Mouse (Mus musculus): ENCODE results near the gene Zp1. TPM values are rescaled to one million over a fixed set of nuclear protein-coding genes. Genes with fewer than 3 reads are reported as not detected.
A peak's percentile ranks its signal among the peaks of the same experiment; 100 is the strongest.

Zp1 gene
- polyA plus RNA-seq, 1 experiment from 2014 or later = not detected

DNA sequence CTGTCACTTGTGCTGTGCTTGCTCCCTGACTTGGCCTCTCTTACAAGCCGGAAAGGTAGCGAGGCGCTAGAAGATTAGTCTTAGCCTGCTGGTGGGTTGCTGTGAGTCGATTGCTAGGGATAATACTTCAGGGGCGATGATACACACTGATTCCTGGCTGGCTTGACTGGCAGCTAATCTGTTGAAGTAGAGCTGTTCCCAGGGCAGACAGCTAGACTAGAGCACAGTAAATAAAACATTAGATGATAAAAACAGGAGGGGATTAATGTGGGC, 14.8 kb downstream of the Zp1 start:
- no peak overlapping the region for H3K9ac ChIP-seq (replicated peaks)
- H3K4me1 ChIP-seq (ENCODE audit: insufficient read depth) = no peaks in the 10 kb centered on the region; the same call in 1 of the 2 replicates
- WGBS (ENCODE audit: insufficient replicate concordance) = 86% methylated on average over 5 of the region's 5 CpGs
- H3K27me3 ChIP-seq (ENCODE audit: insufficient read depth, low read length) = no peaks in the 10 kb centered on the region
- H3K9me3 ChIP-seq (ENCODE audit: low read length) = no peaks in the 10 kb centered on the region
- DNase-seq (no peak), ATAC-seq (no peak)
- no peak overlapping the region for H3K4me3 ChIP-seq (ENCODE audit: low read depth, low read length)
- TF ChIP-seq EP300 (IDR thresholded peaks at IDR 0.05; ENCODE audit: low read depth) (no peak), CTCF (IDR thresholded peaks at IDR 0.05; ENCODE audit: low read depth) (no peak)
- peaks cover 50% of the 10 kb centered on the region for H3K36me3 ChIP-seq (replicated peaks; ENCODE audit: insufficient read depth, low read length)
- no peak overlapping the region for H3K4me2 ChIP-seq (ENCODE audit: low read depth, low read length)
- peak overlapping the region; percentile 26; the same call in 1 of the 2 replicates for H3K27ac ChIP-seq (ENCODE audit: low read depth)

DNA sequence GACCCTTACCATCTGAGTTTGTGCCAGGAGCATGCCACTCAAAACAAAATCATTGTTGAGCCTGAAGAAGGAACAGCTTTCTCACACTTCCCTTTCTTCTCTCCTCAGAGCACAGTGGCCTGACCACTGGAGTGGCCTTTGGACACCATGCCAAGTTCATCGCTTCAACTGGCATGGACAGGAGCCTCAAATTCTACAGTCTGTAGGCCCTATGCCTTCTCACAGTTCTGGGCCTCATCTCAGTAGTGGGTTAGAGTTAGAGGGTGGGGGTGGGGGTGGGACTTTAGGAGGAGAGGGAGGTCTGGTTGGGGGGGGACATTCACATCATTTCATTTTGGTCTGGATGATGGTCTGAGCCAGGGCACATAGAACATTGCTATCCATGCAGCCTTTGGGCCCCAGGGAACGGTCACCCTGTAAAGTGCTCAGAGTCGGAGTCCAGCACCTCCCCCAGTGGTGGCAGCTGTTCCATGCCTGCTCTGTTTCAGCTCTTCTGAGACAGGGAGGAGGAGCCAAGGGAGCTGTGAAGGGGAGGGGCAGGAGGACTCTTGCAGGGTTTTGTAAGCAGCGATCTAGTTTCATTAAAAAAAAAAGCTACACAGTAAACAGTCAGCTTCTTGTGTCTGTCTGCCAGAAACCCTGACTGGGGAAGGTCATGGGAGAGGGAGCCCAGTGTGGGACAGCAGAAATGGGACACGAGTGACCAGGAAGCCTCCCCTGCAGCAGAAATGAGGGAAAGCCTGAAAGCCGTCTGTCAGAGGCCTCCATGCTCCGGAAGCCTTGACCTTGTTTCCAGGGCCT, 15.3 kb downstream of the Zp1 start:
- H3K4me3 ChIP-seq (ENCODE audit: low read depth, low read length) = no peak overlapping the region
- H3K4me1 ChIP-seq (ENCODE audit: insufficient read depth) = no peaks in the 10 kb centered on the region; the same call in 1 of the 2 replicates
- no peaks in the 10 kb centered on the region for H3K9me3 ChIP-seq (ENCODE audit: low read length)
- peak; percentile 12; the same call in 1 of the 2 replicates for TF ChIP-seq CTCF (IDR thresholded peaks at IDR 0.05; ENCODE audit: low read depth)
- no peak for TF ChIP-seq EP300 (IDR thresholded peaks at IDR 0.05; ENCODE audit: low read depth)
- no peak overlapping the region for H3K4me2 ChIP-seq (ENCODE audit: low read depth, low read length)
- no peak overlapping the region for H3K9ac ChIP-seq (replicated peaks)
- no peaks in the 10 kb centered on the region for H3K27me3 ChIP-seq (ENCODE audit: insufficient read depth, low read length)
- peak overlapping the region; percentile 30; the same call in 1 of the 2 replicates for H3K27ac ChIP-seq (ENCODE audit: low read depth)
- DNase-seq (no peak), ATAC-seq (peak; percentile 36; the same call in 1 of the 2 replicates)
- WGBS (ENCODE audit: insufficient replicate concordance) = 68% methylated on average over 7 of the region's 7 CpGs
- H3K36me3 ChIP-seq (replicated peaks; ENCODE audit: insufficient read depth, low read length) = peaks cover 55% of the 10 kb centered on the region

- 64% methylated on average over 5 of the region's 5 CpGs for WGBS (ENCODE audit: insufficient replicate concordance)
- Histone ChIP-seq H3K4me1 (ENCODE audit: insufficient read depth) (no peaks in the 10 kb centered on the region; the same call in 1 of the 2 replicates), H3K27ac (ENCODE audit: low read depth) (peak overlapping the region; percentile 30; the same call in 1 of the 2 replicates), H3K36me3 (replicated peaks; ENCODE audit: insufficient read depth, low read length) (peaks cover 60% of the 10 kb centered on the region), H3K4me2 (ENCODE audit: low read depth, low read length) (no peak overlapping the region), H3K27me3 (ENCODE audit: insufficient read depth, low read length) (no peaks in the 10 kb centered on the region), H3K9ac (replicated peaks) (no peak overlapping the region), H3K4me3 (ENCODE audit: low read depth, low read length) (no peak overlapping the region), H3K9me3 (ENCODE audit: low read length) (no peaks in the 10 kb centered on the region)
- no peak for DNase-seq
- TF ChIP-seq CTCF (IDR thresholded peaks at IDR 0.05; ENCODE audit: low read depth) = no peak
- TF ChIP-seq EP300 (IDR thresholded peaks at IDR 0.05; ENCODE audit: low read depth) = no peak
- ATAC-seq = no peak
These were observed 15.9 kb downstream of the Zp1 start for GRCm38 (mm10) chr19:10904512-10904911.

GRCm38 (mm10) chr19:10901046-10901445, 19.4 kb downstream of the Zp1 start:
- Histone ChIP-seq H3K4me3 (ENCODE audit: low read depth, low read length) (no peak overlapping the region), H3K36me3 (replicated peaks; ENCODE audit: insufficient read depth, low read length) (peaks cover 70% of the 10 kb centered on the region), H3K4me1 (ENCODE audit: insufficient read depth) (peaks cover 15% of the 10 kb centered on the region), H3K27me3 (ENCODE audit: insufficient read depth, low read length) (no peaks in the 10 kb centered on the region), H3K27ac (ENCODE audit: low read depth) (no peak overlapping the region), H3K4me2 (ENCODE audit: low read depth, low read length) (no peak overlapping the region), H3K9me3 (ENCODE audit: low read length) (no peaks in the 10 kb centered on the region), H3K9ac (replicated peaks) (no peak overlapping the region)
- no peak for DNase-seq
- WGBS (ENCODE audit: insufficient replicate concordance) = 89% methylated on average over 5 of the region's 5 CpGs
- no peak for TF ChIP-seq EP300 (IDR thresholded peaks at IDR 0.05; ENCODE audit: low read depth)
- TF ChIP-seq CTCF (IDR thresholded peaks at IDR 0.05; ENCODE audit: low read depth) = no peak
- ATAC-seq = no peak

- peaks cover 63% of the 10 kb centered on the region for H3K36me3 ChIP-seq (replicated peaks; ENCODE audit: insufficient read depth, low read length)
- 81% methylated on average over 6 of the region's 6 CpGs for WGBS (ENCODE audit: insufficient replicate concordance)
- ATAC-seq (no peak), DNase-seq (no peak)
- no peaks in the 10 kb centered on the region for H3K9me3 ChIP-seq (ENCODE audit: low read length)
- no peak overlapping the region for H3K9ac ChIP-seq (replicated peaks)
- no peak overlapping the region for H3K27ac ChIP-seq (ENCODE audit: low read depth)
- no peak overlapping the region for H3K4me2 ChIP-seq (ENCODE audit: low read depth, low read length)
- TF ChIP-seq CTCF (IDR thresholded peaks at IDR 0.05; ENCODE audit: low read depth) (no peak), EP300 (IDR thresholded peaks at IDR 0.05; ENCODE audit: low read depth) (no peak)
- H3K27me3 ChIP-seq (ENCODE audit: insufficient read depth, low read length) = no peaks in the 10 kb centered on the region
- peaks cover 17% of the 10 kb centered on the region for H3K4me1 ChIP-seq (ENCODE audit: insufficient read depth)
- H3K4me3 ChIP-seq (ENCODE audit: low read depth, low read length) = no peak overlapping the region
These were observed 20.1 kb downstream of the Zp1 start for GRCm38 (mm10) chr19:10900315-10900714.

GRCm38 (mm10) chr19:10897491-10897890, 22.9 kb downstream of the Zp1 start:
- no peak overlapping the region for H3K4me3 ChIP-seq (ENCODE audit: low read depth, low read length)
- no peak overlapping the region for H3K4me2 ChIP-seq (ENCODE audit: low read depth, low read length)

More at GRCm38 (mm10) chr19:10897491-10897890, 22.9 kb downstream of the Zp1 start:
- DNase-seq = no peak
- H3K27me3 ChIP-seq (ENCODE audit: insufficient read depth, low read length) = no peaks in the 10 kb centered on the region
- no peak for TF ChIP-seq CTCF (IDR thresholded peaks at IDR 0.05; ENCODE audit: low read depth)
- no peak for TF ChIP-seq EP300 (IDR thresholded peaks at IDR 0.05; ENCODE audit: low read depth)
- H3K4me1 ChIP-seq (ENCODE audit: insufficient read depth) = peaks cover 20% of the 10 kb centered on the region
- no peak for ATAC-seq
- no peak overlapping the region for H3K27ac ChIP-seq (ENCODE audit: low read depth)
- 70% methylated on average over 8 of the region's 8 CpGs for WGBS (ENCODE audit: insufficient replicate concordance)
- no peaks in the 10 kb centered on the region for H3K9me3 ChIP-seq (ENCODE audit: low read length)
- H3K36me3 ChIP-seq (replicated peaks; ENCODE audit: insufficient read depth, low read length) = peaks cover 40% of the 10 kb centered on the region
- H3K9ac ChIP-seq (replicated peaks) = no peak overlapping the region; the same call in 1 of the 2 replicates
